Mouse (Mus musculus) MEL (cell line): Measurements from ENCODE around the gene Slc39a11. TPM values are rescaled to one million over a fixed set of nuclear protein-coding genes. Genes with fewer than 3 reads are reported as not detected.

Experiments used
- DNase-seq: peaks from one replicate; pipeline ENCODE4 v3.0.0; 2011; ENCODE audit warnings: low read depth, low spot score
- H3K27ac ChIP-seq: 2 replicates; pipeline ENCODE4 v1.5.1; 2012; ENCODE audit warnings: low read depth, mild to moderate bottlenecking, control low read depth, low read length, moderate library complexity; ENCODE audit not compliant: control insufficient read depth
- H3K27me3 ChIP-seq, 2 experiments: fragments of 150-350 bp in 1 of 2; sonication (generic) in 1 of 2; 2 replicates each; pipeline ENCODE4 v1.6.1; 2012; ENCODE audit warnings: low read length in 2 of 2, mild to moderate bottlenecking in 2 of 2, improper control_type of control experiment in 1 of 2, moderate library complexity in 1 of 2; ENCODE audit not compliant: insufficient read depth in 2 of 2, control insufficient read depth in 1 of 2
- H3K36me3 ChIP-seq, 2 experiments: 2 replicates each; pipeline ENCODE4 v1.6.1; 2012 to 2014; ENCODE audit warnings: low read length in 2 of 2, improper control_type of control experiment in 1 of 2, inconsistent platforms in 1 of 2, mild to moderate bottlenecking in 1 of 2; ENCODE audit not compliant: insufficient read depth in 2 of 2, control insufficient read depth in 1 of 2
- H3K4me1 ChIP-seq, 2 experiments: fragments of 150-350 bp in 1 of 2; sonication (generic) in 1 of 2; 2 replicates each; pipeline ENCODE4 v1.6.1; 2012; ENCODE audit warnings: low read length in 2 of 2, improper control_type of control experiment in 1 of 2, mild to moderate bottlenecking in 1 of 2; ENCODE audit not compliant: insufficient read depth in 2 of 2, control insufficient read depth in 1 of 2
- H3K4me3 ChIP-seq, 2 experiments: fragments of 150-350 bp in 1 of 2; sonication (generic) in 1 of 2; 2 replicates each; pipeline ENCODE4 v1.5.1; 2012; ENCODE audit warnings: low read depth in 2 of 2, low read length in 2 of 2, mild to moderate bottlenecking in 2 of 2, moderate library complexity in 2 of 2, control low read depth in 1 of 2, improper control_type of control experiment in 1 of 2; ENCODE audit not compliant: control insufficient read depth in 1 of 2, insufficient read depth in 1 of 2
- H3K79me2 ChIP-seq: 2 replicates; pipeline ENCODE4 v1.6.1; 2012; ENCODE audit warnings: mild to moderate bottlenecking, low read length, moderate library complexity; ENCODE audit not compliant: control insufficient read depth, poor library complexity, insufficient read depth
- H3K9ac ChIP-seq: 2 replicates; pipeline ENCODE4 v1.6.1; 2012; ENCODE audit warnings: low read depth, mild to moderate bottlenecking, control low read depth, low read length, moderate library complexity; ENCODE audit not compliant: control insufficient read depth, poor library complexity, severe bottlenecking
- H3K9me3 ChIP-seq: fragments of 150-350 bp; sonication (generic); replicated peaks from 2 replicates; pipeline ENCODE4 v1.6.1; 2012; ENCODE audit warnings: mild to moderate bottlenecking, low read length, improper control_type of control experiment, moderate library complexity; ENCODE audit not compliant: insufficient read depth
- EP300 ChIP-seq, 2 experiments: IDR thresholded peaks; 2 replicates each; pipeline ENCODE4 v1.6.1; 2011; ENCODE audit warnings: improper control_type of control experiment in 2 of 2, low read length in 2 of 2, low read depth in 1 of 2, mild to moderate bottlenecking in 1 of 2
- ETS1 ChIP-seq: IDR thresholded peaks from 2 replicates; pipeline ENCODE4 v1.6.1; 2012; ENCODE audit warnings: low read depth, mild to moderate bottlenecking, inconsistent platforms, low read length, improper control_type of control experiment, moderate library complexity
- GATA1 ChIP-seq: IDR thresholded peaks from 2 replicates; pipeline ENCODE4 v1.6.1; 2011; ENCODE audit warnings: low read depth, low read length, improper control_type of control experiment
- HCFC1 ChIP-seq: IDR thresholded peaks from 2 replicates; pipeline ENCODE4 v1.6.1; 2012; ENCODE audit warnings: low read depth, mild to moderate bottlenecking, inconsistent platforms, low read length, improper control_type of control experiment, moderate library complexity
- JUND ChIP-seq: IDR thresholded peaks from 2 replicates; pipeline ENCODE4 v1.6.1; 2011; ENCODE audit warnings: low read depth, mild to moderate bottlenecking, improper control_type of control experiment, low read length
- KAT2A ChIP-seq: conservative IDR thresholded peaks from 2 replicates; pipeline ENCODE4 v1.6.1; 2012; ENCODE audit warnings: low read depth, low read length, improper control_type of control experiment, inconsistent platforms
- MAFK ChIP-seq: IDR thresholded peaks from 2 replicates; pipeline ENCODE4 v1.6.1; 2011; ENCODE audit warnings: low read depth, mild to moderate bottlenecking, low read length, improper control_type of control experiment, borderline replicate concordance
- MAZ ChIP-seq: IDR thresholded peaks from 2 replicates; pipeline ENCODE4 v1.6.1; 2012; ENCODE audit warnings: low read depth, mild to moderate bottlenecking, inconsistent platforms, low read length, improper control_type of control experiment
- MEF2A ChIP-seq: IDR thresholded peaks from 2 replicates; pipeline ENCODE4 v1.6.1; 2014; ENCODE audit warnings: low read depth, mild to moderate bottlenecking, inconsistent platforms, low read length, improper control_type of control experiment; ENCODE audit not compliant: poor library complexity, insufficient replicate concordance, severe bottlenecking; ENCODE audit errors: extremely low read depth
- MXI1 ChIP-seq: IDR thresholded peaks from 2 replicates; pipeline ENCODE4 v1.6.1; 2011; ENCODE audit warnings: mild to moderate bottlenecking, low read depth, low read length, improper control_type of control experiment
- MYC ChIP-seq: IDR thresholded peaks from 2 replicates; pipeline ENCODE4 v1.6.1; 2011; ENCODE audit warnings: low read depth, mild to moderate bottlenecking, low read length, improper control_type of control experiment, moderate library complexity
- NELFE ChIP-seq: IDR thresholded peaks from 2 replicates; pipeline ENCODE4 v1.6.1; 2011; ENCODE audit warnings: low read depth, low read length, improper control_type of control experiment
- NRF1 ChIP-seq: IDR thresholded peaks from 2 replicates; pipeline ENCODE4 v1.6.1; 2014; ENCODE audit warnings: low read depth, mild to moderate bottlenecking, inconsistent platforms, low read length, improper control_type of control experiment, moderate library complexity; ENCODE audit not compliant: poor library complexity, insufficient read depth, severe bottlenecking
- POLR2AphosphoS2 ChIP-seq: IDR thresholded peaks from 2 replicates; pipeline ENCODE4 v1.6.1; 2011; ENCODE audit warnings: low read length, improper control_type of control experiment
- RAD21 ChIP-seq: IDR thresholded peaks from 2 replicates; pipeline ENCODE4 v1.6.1; 2011; ENCODE audit warnings: mild to moderate bottlenecking, low read depth, low read length, improper control_type of control experiment
- SMC3 ChIP-seq: IDR thresholded peaks from 2 replicates; pipeline ENCODE4 v1.6.1; 2011; ENCODE audit warnings: low read depth, low read length, improper control_type of control experiment
- TBP ChIP-seq: IDR thresholded peaks from 2 replicates; pipeline ENCODE4 v1.8.0; 2011; ENCODE audit warnings: low read depth, low read length, improper control_type of control experiment
- ZNF384 ChIP-seq: IDR thresholded peaks from 2 replicates; pipeline ENCODE4 v1.6.1; 2012; ENCODE audit warnings: low read depth, mild to moderate bottlenecking, inconsistent platforms, low read length, improper control_type of control experiment
- polyA plus RNA-seq, 2 experiments: library from polyadenylated mRNA; stranded (reverse) in 1 of 2; unstranded in 1 of 2; fragments of >175 nt in 1 of 2; fragments of >200 nt in 1 of 2; gene quantifications; 2 replicates each; pipeline versions ENCODE4 v1.2.1 to v1.2.4; 2012; ENCODE audit warnings: low replicate concordance in 2 of 2, low read depth in 1 of 2; ENCODE audit not compliant: insufficient read length in 2 of 2, insufficient read depth in 1 of 2, missing spikeins in 1 of 2
- total RNA-seq: library from RNA; depleted of rRNA; stranded (reverse); fragments of 300-350 nt; gene quantifications from 2 replicates; pipeline ENCODE4 v1.2.3, GENCODE M21; 2012

Slc39a11 gene
- total and polyA plus RNA-seq, 3 experiments = 34.2 to 45.6 TPM; not detected in 1

DNA sequence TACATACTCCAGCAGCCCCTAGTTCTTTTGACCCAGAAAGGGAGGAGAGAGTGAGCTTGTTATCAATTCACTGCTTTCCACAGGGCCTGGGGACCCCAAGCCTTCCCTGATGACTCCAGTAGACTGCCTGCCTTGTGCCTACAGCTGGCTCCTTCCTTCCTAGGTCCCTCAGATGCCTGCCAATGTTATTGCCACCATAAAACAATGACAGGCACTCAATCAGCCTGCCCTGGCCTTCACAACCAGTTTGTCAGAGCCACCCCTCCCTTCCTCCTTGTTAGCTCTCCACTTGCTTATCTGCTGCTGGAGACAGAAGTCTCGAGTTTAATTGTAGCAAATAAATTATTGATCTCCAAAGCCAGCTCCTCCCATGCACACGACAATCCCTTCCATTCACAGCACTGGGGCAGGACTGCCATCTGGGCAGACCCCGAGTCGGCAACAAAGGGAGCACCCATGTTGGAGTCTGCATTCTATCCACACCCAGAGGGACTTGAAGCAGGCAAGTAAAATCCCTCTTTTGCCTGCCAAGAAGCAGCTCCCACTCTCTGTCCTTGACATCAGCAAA lies 426.0 kb downstream of the Slc39a11 start:
- Histone ChIP-seq H3K79me2 (no peaks in the 10 kb centered on the region), H3K9me3 (no peaks in the 10 kb centered on the region)
- TF ChIP-seq MEF2A (no peak), SMC3 (no peak), MAZ (no peak), POLR2AphosphoS2 (no peak), ETS1 (no peak), EP300 (IDR thresholded peaks at IDR 0.05; ENCODE audit: low read depth in 1 of 2, low read length in 2 of 2) (no peak), MYC (no peak), JUND (no peak), NELFE (no peak), GATA1 (no peak), ZNF384 (no peak)
- TF ChIP-seq, all 39 proteins: peak for 0
- H3K4me3 ChIP-seq = no peak overlapping the region
- no peaks in the 10 kb centered on the region; a peak in 1 of 4 replicates for H3K27me3 ChIP-seq
- no peak overlapping the region for H3K9ac ChIP-seq
- no peak for DNase-seq
- no peaks in the 10 kb centered on the region for H3K4me1 ChIP-seq
- no peaks in the 10 kb centered on the region for H3K36me3 ChIP-seq
- H3K27ac ChIP-seq = no peak overlapping the region

- DNase-seq = no peak
- H3K27ac ChIP-seq = no peak overlapping the region
These were observed 428.3 kb downstream of the Slc39a11 start for GRCm38 (mm10) chr11:113221267-113222195.

More at GRCm38 (mm10) chr11:113221267-113222195, 428.3 kb downstream of the Slc39a11 start:
- Histone ChIP-seq H3K4me3 (no peak overlapping the region), H3K36me3 (no peaks in the 10 kb centered on the region), H3K27me3 (no peaks in the 10 kb centered on the region; a peak in 1 of 4 replicates), H3K79me2 (no peaks in the 10 kb centered on the region), H3K9me3 (no peaks in the 10 kb centered on the region), H3K9ac (no peak overlapping the region), H3K4me1 (no peaks in the 10 kb centered on the region)
- TF ChIP-seq HCFC1 (no peak), NRF1 (no peak), MXI1 (no peak), MYC (no peak), TBP (no peak), EP300 (IDR thresholded peaks at IDR 0.05; ENCODE audit: low read depth in 1 of 2, low read length in 2 of 2) (no peak), KAT2A (no peak), RAD21 (no peak), MAFK (no peak)
